8 mouse cellular contexts compared by ENCODE assay signal in genomic region chr12:110837192-110837841, GRCm38 (mm10). TPM values are rescaled to one million over a fixed set of nuclear protein-coding genes. Genes with fewer than 3 reads are reported as not detected.
DNase-seq lines count a peak whose midpoint lies in the region; ATAC-seq and TF ChIP-seq lines count a peak whose summit lies in the region.
"Had no signal": no experiment of that assay in that cellular context is flagged by ENCODE, and none has a peak within 500 bp of the region (broad histone marks: within the 10 kb centered on the region; RNA-seq: fewer than 3 reads in every experiment).

No protein-coding gene starts in this region.

- peaks cover 16 to 18% of the 10 kb centered on the region in 2 experiments; a peak in 3 of 4 replicates for H3K4me1 ChIP-seq in ES-E14 (ENCODE audit: control insufficient read depth in 2 of 2, insufficient read depth in 2 of 2, low read length in 2 of 2, poor library complexity in 1 of 2)
- H3K4me1 ChIP-seq in bone marrow, adult 2 months (ENCODE audit: control insufficient read depth, insufficient read depth, low read length), result no peaks in the 10 kb centered on the region
- H3K4me1 ChIP-seq in hindbrain, embryonic 16.5 days (ENCODE audit: control insufficient read depth, insufficient read depth, low read depth, low read length), result peaks cover 7% of the 10 kb centered on the region

- TF ChIP-seq CTCF in bone marrow, adult 2 months (IDR thresholded peaks at IDR 0.05; ENCODE audit: control insufficient read depth, insufficient read depth, low read length), result no peak

- DNase-seq in ES-E14 (ENCODE audit: low read depth, low spot score), result peak; percentile 83
- no peak for DNase-seq in thymus, postnatal 10 days (ENCODE audit: low spot score in 2 of 2)
- no peak for DNase-seq in left cerebral cortex, postnatal 36 days (ENCODE audit: low spot score in 2 of 2)

- intact Hi-C loops in left cerebral cortex, postnatal 36 days (cut with DNase I), result no loop called here

- H3K36me3 ChIP-seq in ES-E14 (ENCODE audit: control insufficient read depth, insufficient read depth, low read length, poor library complexity, severe bottlenecking), result peaks cover 2% of the 10 kb centered on the region; the same call in 1 of the 2 replicates
- H3K36me3 ChIP-seq in hindbrain, embryonic 16.5 days (ENCODE audit: control insufficient read depth, insufficient read depth, low read length), result no peaks in the 10 kb centered on the region

- 0 out of 2 replicates have a peak overlapping the region, but pooled peaks have one; percentile 8 for H3K4me2 ChIP-seq in hindbrain, embryonic 16.5 days (ENCODE audit: low read length)

- peak overlapping the region; percentile 57; the same call in 1 of the 2 replicates for H3K9ac ChIP-seq in ES-E14 (ENCODE audit: insufficient read depth, low read depth, low read length, poor library complexity, severe bottlenecking)
- no peak overlapping the region for H3K9ac ChIP-seq in hindbrain, embryonic 16.5 days (ENCODE audit: low read depth, low read length)

- ATAC-seq in hindbrain, embryonic 16.5 days, result 0 out of 2 replicates have a peak, but pooled peaks have one; percentile 38
- ATAC-seq in megakaryocyte progenitor cell, adult 5-6 weeks (replicated peaks; ENCODE audit: poor library complexity), result peak; percentile 63
- ATAC-seq in CD4-positive, CD25-positive, alpha-beta regulatory T cell, adult 4 months, result no peak

- TF ChIP-seq POLR2A in bone marrow, adult 2 months (IDR thresholded peaks at IDR 0.05; ENCODE audit: borderline replicate concordance, control insufficient read depth, low read depth, low read length), result no peak

- H3K27ac ChIP-seq in ES-E14 (ENCODE audit: insufficient read depth, low read depth, low read length, poor library complexity, severe bottlenecking), result peak overlapping the region; percentile 95
- H3K27ac ChIP-seq in bone marrow, adult 2 months (ENCODE audit: control insufficient read depth, insufficient read depth, low read depth, low read length, poor library complexity), result peak overlapping the region; percentile 41
- peak overlapping the region; percentile 41 for H3K27ac ChIP-seq in hindbrain, embryonic 16.5 days (ENCODE audit: low read depth, low read length)

- in situ Hi-C loops in ES-E14 (cut with MboI; ENCODE audit: low sequenced_read_pairs in 2 of 2, unreplicated experiment in 2 of 2), result loop anchor here in 1 of 2 experiments (25.0 kb wide), 1 partner anchor 400 kb away; the partner anchor contains the start of gene Ppp2r5c

- no peaks in the 10 kb centered on the region for H3K27me3 ChIP-seq in hindbrain, embryonic 16.5 days (replicated peaks; ENCODE audit: control insufficient read depth, insufficient read depth, low read length)

- no peaks in the 10 kb centered on the region for H3K9me3 ChIP-seq in ES-E14 (ENCODE audit: control insufficient read depth, insufficient read depth, low read depth, low read length)
- H3K9me3 ChIP-seq in hindbrain, embryonic 16.5 days (ENCODE audit: control insufficient read depth, low read length), result no peaks in the 10 kb centered on the region

- H3K4me3 ChIP-seq in ES-E14 (ENCODE audit: insufficient read depth in 1 of 2, low read depth in 1 of 2, low read length in 2 of 2, poor library complexity in 1 of 2, severe bottlenecking in 1 of 2), result peak overlapping the region; percentile 27 to 48
- H3K4me3 ChIP-seq in bone marrow, adult 2 months (replicated peaks; ENCODE audit: control insufficient read depth, low read depth, low read length), result no peak overlapping the region
- no peak overlapping the region for H3K4me3 ChIP-seq in hindbrain, embryonic 16.5 days (ENCODE audit: low read length)
- H3K4me3 ChIP-seq: myocyte had no signal

- 13% methylated on average over 5 of the region's 5 CpGs for WGBS in bone marrow, adult 2 months
- 27% methylated on average over 5 of the region's 5 CpGs for WGBS in hindbrain, embryonic 16.5 days

TF ChIP-seq in ES-E14, 5 proteins besides CTCF, POLR2A, EP300 and RAD21:
- TF ChIP-seq CHD2 (IDR thresholded peaks at IDR 0.05; ENCODE audit: low read depth, low read length) (peak; percentile 64; the same call in 1 of the 2 replicates), MAFK (IDR thresholded peaks at IDR 0.05; ENCODE audit: insufficient read depth, low read depth, low read length) (no peak)

RNA-seq across cellular contexts. Expression of gene Mok, which starts 3.4 kb away (rescaled TPM):
- 14.9 and 23.5 TPM in 2 replicates for total RNA-seq in ES-E14 (2012; rRNA removed)
- not detected in 2 replicates for polyA plus RNA-seq in bone marrow, adult 2 months (2011; ENCODE audit: insufficient read depth, insufficient read length, low replicate concordance, missing spikeins)
- 13.9 and 16.8 TPM in 2 replicates for polyA plus RNA-seq in hindbrain, embryonic 16.5 days (2015; fragmentation: Nextera tagmentation; extraction: Ambion mirVana)
- 1.0 and 2.1 TPM in 2 replicates for total RNA-seq in megakaryocyte progenitor cell, adult 5-6 weeks (2015)
- 2.0 and 2.2 TPM in 2 replicates for total RNA-seq in megakaryocyte progenitor cell, adult 5-6 weeks (2017)
- total RNA-seq in left cerebral cortex, postnatal 36 days (2021), result 10 to 100 TPM; 10.9 to 12.1 TPM
- polyA plus RNA-seq in CD4-positive, CD25-positive, alpha-beta regulatory T cell, adult 4 months (2017; shearing (Covaris generic)), result under 1 TPM; 0.24 to 0.63 TPM

RNA-seq across cellular contexts. Expression of gene Zfp839, which starts 12.7 kb away (rescaled TPM):
- total RNA-seq in ES-E14 (2012; rRNA removed), result 5.4 and 8.0 TPM in 2 replicates
- 2.1 and 6.7 TPM in 2 replicates for polyA plus RNA-seq in bone marrow, adult 2 months (2011; ENCODE audit: insufficient read depth, insufficient read length, low replicate concordance, missing spikeins)
- polyA plus RNA-seq in hindbrain, embryonic 16.5 days (2015; fragmentation: Nextera tagmentation; extraction: Ambion mirVana), result 3.6 and 3.7 TPM in 2 replicates
- 5.1 and 5.5 TPM in 2 replicates for total RNA-seq in megakaryocyte progenitor cell, adult 5-6 weeks (2015)
- 4.6 and 6.2 TPM in 2 replicates for total RNA-seq in megakaryocyte progenitor cell, adult 5-6 weeks (2017)
- total RNA-seq in left cerebral cortex, postnatal 36 days (2021), result 10 to 100 TPM; 10.7 to 13.1 TPM
- 1 to 10 TPM; 2.4 to 2.8 TPM for polyA plus RNA-seq in CD4-positive, CD25-positive, alpha-beta regulatory T cell, adult 4 months (2017; shearing (Covaris generic))

RNA-seq across cellular contexts. Expression of gene Cinp, which starts 51.6 kb away (rescaled TPM):
- total RNA-seq in ES-E14 (2012; rRNA removed), result 77.6 and 86.5 TPM in 2 replicates
- polyA plus RNA-seq in bone marrow, adult 2 months (2011; ENCODE audit: insufficient read depth, insufficient read length, low replicate concordance, missing spikeins), result 30.1 and 37.1 TPM in 2 replicates
- polyA plus RNA-seq in hindbrain, embryonic 16.5 days (2015; fragmentation: Nextera tagmentation; extraction: Ambion mirVana), result 80.9 and 98.1 TPM in 2 replicates
- total RNA-seq in megakaryocyte progenitor cell, adult 5-6 weeks (2015), result 50.2 and 53.2 TPM in 2 replicates
- total RNA-seq in megakaryocyte progenitor cell, adult 5-6 weeks (2017), result 74.6 and 100 TPM in 2 replicates
- 100 to 1,000 TPM; 100 to 103 TPM for total RNA-seq in left cerebral cortex, postnatal 36 days (2021)
- 10 to 100 TPM; 37.3 to 44.2 TPM for polyA plus RNA-seq in CD4-positive, CD25-positive, alpha-beta regulatory T cell, adult 4 months (2017; shearing (Covaris generic))

RNA-seq across cellular contexts. Expression of gene Tecpr2, which starts 51.7 kb away (rescaled TPM):
- total RNA-seq in ES-E14 (2012; rRNA removed), result 11.2 and 12.6 TPM in 2 replicates
- 3.6 and 6.1 TPM in 2 replicates for polyA plus RNA-seq in bone marrow, adult 2 months (2011; ENCODE audit: insufficient read depth, insufficient read length, low replicate concordance, missing spikeins)
- 5.3 and 7.0 TPM in 2 replicates for polyA plus RNA-seq in hindbrain, embryonic 16.5 days (2015; fragmentation: Nextera tagmentation; extraction: Ambion mirVana)
- 4.7 and 5.0 TPM in 2 replicates for total RNA-seq in megakaryocyte progenitor cell, adult 5-6 weeks (2015)
- total RNA-seq in megakaryocyte progenitor cell, adult 5-6 weeks (2017), result 6.8 and 7.4 TPM in 2 replicates
- total RNA-seq in left cerebral cortex, postnatal 36 days (2021), result 10 to 100 TPM; 51.4 TPM
- 1 to 10 TPM; 1.3 to 1.6 TPM for polyA plus RNA-seq in CD4-positive, CD25-positive, alpha-beta regulatory T cell, adult 4 months (2017; shearing (Covaris generic))

Comparison
In these comparisons a context has a peak if more than half of its experiments do, and no peak if none do; other contexts are left out.
1. H3K27ac ChIP-seq: peak in every context shown above with its lines; median percentile 95 in ES-E14; 41 in bone marrow, adult 2 months; 41 in hindbrain, embryonic 16.5 days.
2. H3K4me3 ChIP-seq: peak in ES-E14 (2 of 2); none in bone marrow, adult 2 months (single experiment) and hindbrain, embryonic 16.5 days (single experiment).